Mouse (Mus musculus) cerebellum, adult 9-10 months (tissue): ENCODE measurements at regions not wholly inside any gene's neighbourhood (a gene's known extent, or its start where the extent isn't known, plus 50 kb on each side); places are given as distances from the start of the nearest gene placed in this dataset.

Experiments
- DNase-seq: peaks from one replicate; pipeline ENCODE4 v3.0.0; 2022

GRCm38 (mm10) chr12:79907583-79907982 is 205.2 kb downstream of the Zfp36l1 start:
- DNase-seq = no peak

GRCm38 (mm10) chr12:79906738-79907365 is 206.0 kb downstream of the Zfp36l1 start:
- no peak for DNase-seq

- DNase-seq = no peak
These were observed 206.7 kb downstream of the Zfp36l1 start for GRCm38 (mm10) chr12:79905828-79906737.

GRCm38 (mm10) chr12:79904913-79905549 is 207.8 kb downstream of the Zfp36l1 start:
- DNase-seq = no peak

GRCm38 (mm10) chr12:79902761-79903160 is 210.1 kb downstream of the Zfp36l1 start:
- no peak for DNase-seq

GRCm38 (mm10) chr12:79902163-79902562 is 210.7 kb downstream of the Zfp36l1 start:
- DNase-seq = no peak

GRCm38 (mm10) chr12:79898198-79898930 is 214.4 kb downstream of the Zfp36l1 start:
- no peak for DNase-seq

GRCm38 (mm10) chr12:79895975-79896374 is 216.8 kb downstream of the Zfp36l1 start:
- DNase-seq = no peak

GRCm38 (mm10) chr12:79895324-79895723 is 217.5 kb downstream of the Zfp36l1 start:
- DNase-seq = no peak

- no peak for DNase-seq
These were observed 219.9 kb downstream of the Zfp36l1 start for GRCm38 (mm10) chr12:79892871-79893270.

GRCm38 (mm10) chr12:79891942-79892341 is 220.9 kb downstream of the Zfp36l1 start:
- no peak for DNase-seq

- no peak for DNase-seq
These were observed 221.9 kb downstream of the Zfp36l1 start for GRCm38 (mm10) chr12:79890887-79891286.

- no peak for DNase-seq
These were observed 222.5 kb downstream of the Zfp36l1 start for GRCm38 (mm10) chr12:79890291-79890690.

- DNase-seq = no peak
These were observed 224.0 kb downstream of the Zfp36l1 start for GRCm38 (mm10) chr12:79888812-79889211.

- DNase-seq = no peak
These were observed 224.7 kb downstream of the Zfp36l1 start for GRCm38 (mm10) chr12:79888086-79888485.

GRCm38 (mm10) chr12:79887225-79887886 is 225.5 kb downstream of the Zfp36l1 start:
- no peak for DNase-seq

- DNase-seq = no peak
These were observed 226.3 kb downstream of the Zfp36l1 start for GRCm38 (mm10) chr12:79886494-79886893.

GRCm38 (mm10) chr12:79885286-79885685 is 227.5 kb downstream of the Zfp36l1 start:
- DNase-seq = no peak

- DNase-seq = no peak
These were observed 229.2 kb downstream of the Zfp36l1 start for GRCm38 (mm10) chr12:79883651-79884050.

GRCm38 (mm10) chr12:79880751-79881261 is 232.0 kb downstream of the Zfp36l1 start:
- DNase-seq = no peak

- no peak for DNase-seq
These were observed 232.5 kb downstream of the Zfp36l1 start for GRCm38 (mm10) chr12:79880346-79880745.

- DNase-seq = no peak
These were observed 232.9 kb downstream of the Zfp36l1 start for GRCm38 (mm10) chr12:79879918-79880273.
